Mouse (Mus musculus) hindbrain, embryonic 14.5 days (tissue): ENCODE measurements around the gene Agbl1. TPM values are rescaled to one million over a fixed set of nuclear protein-coding genes. Genes with fewer than 3 reads are reported as not detected.
A peak's percentile ranks its signal among the peaks of the same experiment; 100 is the strongest.

ENCODE experiments used
- ATAC-seq: fragments of 200-750 bp; cut with Nextera tagmentation; 2 replicates; pipeline ENCODE4 v1.8.0; 2017; ENCODE audit warnings: moderate number of reproducible peaks, mild to moderate bottlenecking, moderate TSS enrichment, moderate library complexity; ENCODE audit not compliant: low FRiP score
- DNase-seq: peaks from one replicate; pipeline ENCODE4 v3.0.0-alpha.2; 2015; ENCODE audit warnings: low spot score
- H3K27ac ChIP-seq: fragments of 300-500 bp; sonication (generic); 2 replicates; pipeline ENCODE4 v1.5.1; 2014; ENCODE audit warnings: mild to moderate bottlenecking, moderate library complexity
- H3K27me3 ChIP-seq: fragments of 300-500 bp; sonication (generic); 2 replicates; pipeline ENCODE4 v1.6.1; 2014; ENCODE audit warnings: mild to moderate bottlenecking, low read length, mixed read lengths; ENCODE audit not compliant: control insufficient read depth, insufficient read depth
- H3K36me3 ChIP-seq: fragments of 300-500 bp; sonication (generic); replicated peaks from 2 replicates; pipeline ENCODE4 v1.6.1; 2014; ENCODE audit not compliant: control insufficient read depth, insufficient read depth
- H3K4me1 ChIP-seq: fragments of 300-500 bp; sonication (generic); replicated peaks from 2 replicates; pipeline ENCODE4 v1.6.1; 2014; ENCODE audit warnings: antibody characterized with exemption, low read length, mixed read lengths; ENCODE audit not compliant: control insufficient read depth, insufficient read depth
- H3K4me2 ChIP-seq: fragments of 300-500 bp; sonication (generic); replicated peaks from 2 replicates; pipeline ENCODE4 v1.6.1; 2014; ENCODE audit warnings: mild to moderate bottlenecking, moderate library complexity
- H3K4me3 ChIP-seq: fragments of 300-500 bp; sonication (generic); replicated peaks from 2 replicates; pipeline ENCODE4 v1.5.1; 2014; ENCODE audit warnings: mild to moderate bottlenecking, low read length
- H3K9ac ChIP-seq: fragments of 300-500 bp; sonication (generic); 2 replicates; pipeline ENCODE4 v1.6.1; 2014
- H3K9me3 ChIP-seq: fragments of 300-500 bp; sonication (generic); 2 replicates; pipeline ENCODE4 v1.6.1; 2016; ENCODE audit warnings: low read length; ENCODE audit not compliant: control insufficient read depth
- WGBS: fragments of 180-500 bp; shearing (Covaris S2); extraction: QIAGEN DNeasy Blood & Tissue Kit; methylation state at CpG from one replicate; pipeline ENCODE4 v1.1.7; 2014; 5-methylcytosine and 5-hydroxymethylcytosine counted together
- polyA plus RNA-seq: library from polyadenylated mRNA; unstranded; fragments of >200 nt; fragmentation: Nextera tagmentation; extraction: Ambion mirVana; gene quantifications from 2 replicates; pipeline ENCODE4 v1.2.1, GENCODE M21; 2014

Gene Agbl1
- polyA plus RNA-seq, 1 experiment from 2014 or later: 0.11 TPM

DNA sequence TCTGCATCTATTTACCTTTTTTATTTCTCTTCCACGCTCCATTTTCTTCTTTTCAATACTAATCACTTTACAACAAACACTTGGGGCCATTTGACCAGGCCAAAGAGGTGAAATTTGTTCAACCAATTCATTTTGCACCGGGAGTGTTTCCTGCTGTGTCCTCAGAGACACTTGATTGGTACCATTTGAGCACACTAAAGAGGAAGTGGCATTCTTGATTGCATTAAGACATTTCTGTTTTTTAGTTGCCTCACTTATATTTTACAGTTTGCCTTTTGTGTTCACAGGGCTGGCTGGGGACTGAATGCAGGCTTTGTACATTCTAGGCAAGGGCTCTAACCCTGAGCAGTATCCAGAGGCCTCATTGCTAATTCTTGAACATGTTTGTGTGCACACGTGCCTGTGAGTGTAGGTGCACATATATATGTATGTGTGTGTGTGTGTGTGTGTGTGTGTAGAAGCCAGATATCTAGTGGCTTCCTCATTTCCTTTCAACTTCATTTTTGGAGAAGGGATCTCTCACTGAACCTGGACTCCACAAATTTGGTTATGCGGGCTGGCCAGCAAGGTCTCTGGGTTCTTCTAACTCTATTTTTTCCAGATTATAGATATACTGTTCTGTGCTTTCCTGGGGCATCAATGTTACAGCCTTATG lies 182.4 kb downstream of the Agbl1 start:
- DNase-seq: no peak
- H3K36me3 ChIP-seq: no peaks in the 10 kb centered on the region
- no peaks in the 10 kb centered on the region for H3K9me3 ChIP-seq
- H3K9ac ChIP-seq: no peak overlapping the region
- H3K27ac ChIP-seq: no peak overlapping the region
- WGBS: 64% methylated on average over 4 of the region's 4 CpGs
- H3K4me2 ChIP-seq: no peak overlapping the region
- no peaks in the 10 kb centered on the region for H3K27me3 ChIP-seq
- no peak overlapping the region for H3K4me3 ChIP-seq
- H3K4me1 ChIP-seq: no peaks in the 10 kb centered on the region
- no peak for ATAC-seq

DNA sequence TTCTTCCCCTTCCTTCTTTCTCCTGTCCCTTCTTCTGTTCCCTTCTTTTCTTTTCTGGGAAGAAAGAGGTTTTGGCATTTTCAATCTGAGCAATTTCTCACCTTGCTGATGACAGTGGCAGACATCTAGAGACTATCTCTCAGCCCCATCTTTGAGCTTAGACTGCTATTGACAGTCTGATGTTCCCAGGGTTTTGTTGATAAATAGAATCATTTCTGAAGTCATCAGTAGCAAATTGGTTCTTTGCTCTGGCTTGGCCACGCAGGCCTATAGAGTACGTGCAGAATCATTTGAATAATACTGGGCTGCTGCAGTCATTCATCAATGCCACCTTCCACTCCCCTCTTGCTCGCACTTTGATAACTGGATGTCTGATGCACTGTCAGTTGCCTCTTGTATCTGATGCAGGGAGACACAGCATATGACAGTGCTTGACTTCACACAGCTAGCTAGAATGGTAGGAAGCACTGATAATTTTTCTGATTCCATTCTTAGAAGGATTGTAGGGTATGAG lies 186.5 kb downstream of the Agbl1 start:
- Histone ChIP-seq H3K36me3 (no peaks in the 10 kb centered on the region), H3K4me2 (no peak overlapping the region), H3K9me3 (no peaks in the 10 kb centered on the region), H3K27me3 (no peaks in the 10 kb centered on the region), H3K9ac (no peak overlapping the region), H3K27ac (no peak overlapping the region), H3K4me1 (no peaks in the 10 kb centered on the region), H3K4me3 (no peak overlapping the region)
- DNase-seq: no peak
- ATAC-seq: no peak
- 19% methylated on average over 3 of the region's 3 CpGs for WGBS

GRCm38 (mm10) chr7:76438581-76438980 lies 208.9 kb downstream of the Agbl1 start:
- ATAC-seq: no peak
- no peak for DNase-seq
- Histone ChIP-seq H3K9ac (no peak overlapping the region), H3K27me3 (no peaks in the 10 kb centered on the region), H3K9me3 (no peaks in the 10 kb centered on the region), H3K27ac (no peak overlapping the region), H3K36me3 (no peaks in the 10 kb centered on the region), H3K4me1 (no peaks in the 10 kb centered on the region), H3K4me2 (no peak overlapping the region), H3K4me3 (no peak overlapping the region)

GRCm38 (mm10) chr7:76438988-76439387 lies 209.3 kb downstream of the Agbl1 start:
- H3K4me3 ChIP-seq: no peak overlapping the region
- no peak overlapping the region for H3K4me2 ChIP-seq
- no peak for ATAC-seq
- H3K27ac ChIP-seq: no peak overlapping the region
- no peak overlapping the region for H3K9ac ChIP-seq
- 47% methylated on average over 4 of the region's 4 CpGs for WGBS
- H3K27me3 ChIP-seq: no peaks in the 10 kb centered on the region
- H3K4me1 ChIP-seq: no peaks in the 10 kb centered on the region
- no peaks in the 10 kb centered on the region for H3K9me3 ChIP-seq
- no peak for DNase-seq
- H3K36me3 ChIP-seq: no peaks in the 10 kb centered on the region

- DNase-seq (peak; percentile 25), ATAC-seq (no peak)
- 35% methylated on average over 5 of the region's 5 CpGs for WGBS
- peaks cover 6% of the 10 kb centered on the region; the same call in 1 of the 2 replicates for H3K4me1 ChIP-seq
- no peak overlapping the region for H3K4me3 ChIP-seq
- no peaks in the 10 kb centered on the region for H3K9me3 ChIP-seq
- H3K9ac ChIP-seq: no peak overlapping the region
- H3K4me2 ChIP-seq: no peak overlapping the region
- H3K27ac ChIP-seq: no peak overlapping the region
- H3K27me3 ChIP-seq: no peaks in the 10 kb centered on the region
- H3K36me3 ChIP-seq: no peaks in the 10 kb centered on the region
Measured at GRCm38 (mm10) chr7:76462361-76463001, 232.8 kb downstream of the Agbl1 start.

DNA sequence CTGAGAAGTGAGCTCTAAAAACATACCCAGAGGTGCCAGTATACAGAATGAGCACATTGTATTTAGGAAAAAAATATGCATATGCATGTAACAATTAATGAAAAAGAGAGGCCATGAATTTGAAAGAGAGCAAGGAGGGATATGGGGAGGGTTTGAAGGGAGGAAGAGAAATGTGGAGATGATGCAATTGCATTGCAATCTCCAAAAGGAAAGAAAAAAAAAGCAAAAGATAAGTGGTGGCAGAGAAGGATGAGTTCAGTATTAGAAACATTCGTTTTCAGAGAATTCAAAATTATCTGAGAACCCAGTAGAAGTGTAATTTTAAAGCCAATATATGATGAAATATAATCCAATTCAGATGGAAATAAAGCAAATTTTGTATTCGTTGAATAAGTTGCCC lies 236.7 kb downstream of the Agbl1 start:
- no peak overlapping the region for H3K4me3 ChIP-seq
- ATAC-seq: no peak

GRCm38 (mm10) chr7:76474233-76474632 lies 244.5 kb downstream of the Agbl1 start:
- no peak for DNase-seq

More for the DNA sequence above, 236.7 kb downstream of the Agbl1 start:
- Histone ChIP-seq H3K4me2 (no peak overlapping the region), H3K36me3 (no peaks in the 10 kb centered on the region), H3K9me3 (no peaks in the 10 kb centered on the region), H3K27ac (no peak overlapping the region), H3K27me3 (no peaks in the 10 kb centered on the region), H3K4me1 (peaks cover 6% of the 10 kb centered on the region; the same call in 1 of the 2 replicates), H3K9ac (no peak overlapping the region)
- 83% methylated on average over 2 of the region's 2 CpGs for WGBS
- DNase-seq: no peak

DNA sequence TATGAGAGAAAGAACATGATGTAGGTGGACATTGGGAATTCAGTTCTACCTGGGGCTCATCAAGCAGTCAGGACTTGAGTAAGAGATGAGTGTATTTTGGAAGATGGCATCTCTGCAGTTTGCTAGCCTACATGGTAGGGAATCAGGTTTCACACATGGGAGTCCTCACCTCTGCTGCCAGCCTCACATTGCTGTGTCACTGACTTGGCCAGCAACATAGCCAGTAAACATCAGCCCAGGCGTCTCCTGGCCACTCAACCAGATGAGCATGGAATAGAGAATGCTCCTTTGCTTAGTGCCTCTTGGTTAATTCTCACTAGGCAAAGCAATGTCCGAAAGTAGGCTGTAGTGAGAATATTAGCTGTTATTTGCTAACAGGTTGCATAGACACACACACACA lies 255.9 kb downstream of the Agbl1 start:
- Histone ChIP-seq H3K36me3 (no peaks in the 10 kb centered on the region), H3K4me3 (no peak overlapping the region), H3K9ac (no peak overlapping the region), H3K27ac (no peak overlapping the region), H3K4me2 (no peak overlapping the region), H3K4me1 (no peaks in the 10 kb centered on the region), H3K9me3 (no peaks in the 10 kb centered on the region), H3K27me3 (no peaks in the 10 kb centered on the region)
- WGBS: 81% methylated on average over 2 of the region's 2 CpGs
- no peak for ATAC-seq
- no peak for DNase-seq

More at GRCm38 (mm10) chr7:76474233-76474632, 244.5 kb downstream of the Agbl1 start:
- Histone ChIP-seq H3K9me3 (no peaks in the 10 kb centered on the region), H3K4me3 (no peak overlapping the region), H3K4me1 (0 out of 2 replicates have a peak, but pooled peaks cover 4% of the 10 kb centered on the region), H3K9ac (no peak overlapping the region), H3K36me3 (no peaks in the 10 kb centered on the region), H3K27ac (no peak overlapping the region), H3K27me3 (no peaks in the 10 kb centered on the region), H3K4me2 (no peak overlapping the region)
- 31% methylated on average over 6 of the region's 6 CpGs for WGBS
- no peak for ATAC-seq

DNA sequence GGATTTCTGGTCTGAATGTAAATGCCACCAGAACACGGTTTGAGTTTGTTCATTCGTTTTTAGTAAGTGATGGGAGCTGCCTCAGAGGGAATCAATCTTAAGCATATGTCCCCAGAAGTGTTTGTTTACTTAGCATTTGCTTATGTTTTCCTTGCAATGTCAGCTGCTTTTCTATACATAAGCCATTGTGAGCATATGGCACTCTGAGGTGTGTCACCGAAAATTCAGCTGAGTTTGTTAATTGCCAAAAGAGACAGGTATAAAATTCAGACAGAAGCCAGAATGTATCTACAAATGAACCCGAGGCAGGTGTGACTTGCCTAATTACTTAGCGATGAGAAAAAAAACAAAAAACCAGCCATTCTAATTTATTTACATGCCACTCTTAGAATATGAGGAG lies 257.8 kb downstream of the Agbl1 start:
- H3K36me3 ChIP-seq: no peaks in the 10 kb centered on the region
- no peak overlapping the region for H3K4me2 ChIP-seq
- H3K9me3 ChIP-seq: no peaks in the 10 kb centered on the region
- no peaks in the 10 kb centered on the region for H3K27me3 ChIP-seq
- ATAC-seq (no peak), DNase-seq (peak; percentile 11)
- no peak overlapping the region for H3K9ac ChIP-seq
- H3K4me3 ChIP-seq: no peak overlapping the region
- WGBS: 86% methylated on average over 5 of the region's 5 CpGs
- no peak overlapping the region for H3K27ac ChIP-seq
- H3K4me1 ChIP-seq: no peaks in the 10 kb centered on the region
